Mouse (Mus musculus): ENCODE data around the gene Cdk14.

DNA sequence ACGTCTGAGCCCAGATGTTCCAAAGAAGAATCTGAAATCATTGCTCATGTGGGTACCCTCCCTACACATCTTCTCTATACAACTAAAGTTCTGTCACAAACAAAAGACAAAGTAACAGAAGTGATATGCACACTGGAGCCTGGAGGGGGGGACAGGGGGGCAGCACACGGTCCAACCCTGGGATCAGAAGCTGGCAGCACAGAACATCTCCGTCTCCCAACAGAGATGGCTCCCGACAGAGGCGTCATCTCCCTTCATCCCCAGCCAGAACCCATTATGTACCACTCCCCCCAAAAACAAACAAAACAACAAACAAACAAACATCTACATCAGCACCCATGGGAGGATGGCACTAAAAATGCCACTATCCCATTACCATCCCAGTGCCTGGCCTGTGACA, 59.8 kb downstream of the Cdk14 start:
- TF ChIP-seq CTCF (IDR thresholded peaks at IDR 0.05; ENCODE audit: insufficient read depth, low read depth, low read length) = no peak
- no peak for TF ChIP-seq POLR2A (IDR thresholded peaks at IDR 0.05; ENCODE audit: insufficient read depth, low read depth, low read length)

Measured in olfactory bulb, adult 2 months (tissue).